Mouse (Mus musculus): ENCODE measurements around the gene Selenos. TPM values are rescaled to one million over a fixed set of nuclear protein-coding genes. Genes with fewer than 3 reads are reported as not detected.

Gene Selenos
- polyA plus RNA-seq, 1 experiment from 2014 or later, result 90.7 TPM

DNA sequence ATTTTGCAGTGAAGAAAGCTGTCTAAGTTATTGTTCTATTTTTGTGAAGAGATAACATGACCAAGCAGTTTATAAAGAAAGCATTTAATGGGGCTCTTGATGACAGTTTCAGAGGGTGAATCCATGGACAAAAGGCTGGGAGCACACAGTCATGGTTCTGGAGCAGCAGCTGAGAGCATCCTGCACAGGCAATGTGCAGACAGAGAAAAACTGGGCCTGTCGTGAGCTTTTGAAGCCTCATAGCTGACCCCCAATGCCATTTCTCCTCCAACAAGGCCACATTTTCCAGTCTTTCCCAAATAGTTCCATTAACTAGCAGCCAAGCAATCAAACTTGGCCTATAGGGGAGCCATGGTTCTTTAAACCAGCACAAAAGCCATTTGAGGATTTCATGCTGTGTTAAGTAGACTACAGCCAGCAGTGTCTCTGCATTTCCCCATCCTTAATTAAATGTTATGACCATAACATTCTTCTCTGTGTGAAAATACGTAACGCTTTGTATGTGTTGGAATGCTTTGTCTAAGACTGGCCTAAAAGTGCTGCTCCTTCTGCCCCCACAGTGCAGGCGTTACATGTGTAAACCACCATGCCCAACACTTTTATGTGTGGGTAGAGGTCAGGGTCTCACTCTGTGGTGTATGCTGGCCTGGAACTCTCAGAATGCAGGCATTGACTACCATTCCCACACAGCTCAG is 48.6 kb downstream of the Selenos start:
- WGBS, result 33% methylated on average over 4 of the region's 4 CpGs
- ATAC-seq (ENCODE audit: low FRiP score, low read depth), result peak; percentile 63
- Histone ChIP-seq H3K36me3 (peaks cover 20% of the 10 kb centered on the region; the same call in 1 of the 2 replicates), H3K27me3 (no peaks in the 10 kb centered on the region), H3K9ac (no peak overlapping the region), H3K4me2 (no peak overlapping the region), H3K4me3 (no peak overlapping the region), H3K4me1 (replicated peaks) (peaks cover 26% of the 10 kb centered on the region), H3K27ac (replicated peaks) (no peak overlapping the region), H3K9me3 (no peaks in the 10 kb centered on the region)

DNA sequence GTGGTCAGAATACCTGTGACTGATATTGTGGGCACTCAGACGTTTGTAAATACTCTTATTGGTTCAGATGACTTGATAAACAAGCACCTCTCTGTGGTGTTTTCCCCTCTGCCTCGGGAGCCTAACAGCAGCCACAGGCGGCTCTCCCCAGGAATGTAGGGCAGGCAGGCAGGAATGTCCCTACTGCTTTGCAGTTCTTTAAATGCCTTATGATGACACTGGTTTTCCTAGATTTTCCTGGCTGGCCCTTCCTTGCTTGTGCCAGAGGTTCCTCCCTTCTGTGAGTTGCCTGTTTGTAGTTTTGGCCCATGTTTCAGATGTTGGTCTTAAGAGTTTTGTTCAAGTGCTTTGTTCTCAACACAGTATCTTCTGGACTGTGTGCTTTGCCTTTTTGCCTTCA is 49.4 kb downstream of the Selenos start:
- Histone ChIP-seq H3K27me3 (no peaks in the 10 kb centered on the region), H3K36me3 (peaks cover 20% of the 10 kb centered on the region; the same call in 1 of the 2 replicates), H3K4me1 (replicated peaks) (peaks cover 26% of the 10 kb centered on the region), H3K4me3 (no peak overlapping the region), H3K9me3 (no peaks in the 10 kb centered on the region), H3K27ac (replicated peaks) (no peak overlapping the region), H3K9ac (no peak overlapping the region), H3K4me2 (no peak overlapping the region)
- 45% methylated on average over 3 of the region's 3 CpGs for WGBS
- ATAC-seq (ENCODE audit: low FRiP score, low read depth), result no peak

DNA sequence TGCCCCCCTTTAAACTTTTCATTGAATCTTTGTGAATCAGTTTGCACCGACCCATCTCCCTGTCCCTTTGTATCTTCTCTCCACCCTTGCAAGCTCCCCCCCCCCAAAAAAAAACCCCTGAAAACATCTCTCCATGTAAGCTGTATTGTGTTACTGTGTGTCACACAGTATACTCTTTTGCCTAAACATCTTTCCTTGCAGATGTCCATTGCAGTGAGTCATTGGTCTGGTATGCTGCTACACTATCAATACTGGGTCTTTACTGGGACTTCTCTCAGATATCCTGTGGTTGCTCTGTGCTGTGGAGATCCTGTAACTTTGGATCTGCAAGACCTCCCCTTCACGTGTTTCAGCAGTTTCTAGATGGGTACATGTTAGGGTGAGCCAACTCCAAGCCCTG is 50.8 kb downstream of the Selenos start:
- no peaks in the 10 kb centered on the region for H3K9me3 ChIP-seq
- H3K36me3 ChIP-seq, result peaks cover 18% of the 10 kb centered on the region; the same call in 1 of the 2 replicates
- H3K4me2 ChIP-seq, result no peak overlapping the region
- 90% methylated on average over 2 of the region's 2 CpGs for WGBS
- H3K4me1 ChIP-seq (replicated peaks), result peaks cover 31% of the 10 kb centered on the region
- no peak overlapping the region for H3K9ac ChIP-seq
- ATAC-seq (ENCODE audit: low FRiP score, low read depth), result no peak
- no peak overlapping the region for H3K27ac ChIP-seq (replicated peaks)
- H3K27me3 ChIP-seq, result no peaks in the 10 kb centered on the region
- H3K4me3 ChIP-seq, result no peak overlapping the region

DNA sequence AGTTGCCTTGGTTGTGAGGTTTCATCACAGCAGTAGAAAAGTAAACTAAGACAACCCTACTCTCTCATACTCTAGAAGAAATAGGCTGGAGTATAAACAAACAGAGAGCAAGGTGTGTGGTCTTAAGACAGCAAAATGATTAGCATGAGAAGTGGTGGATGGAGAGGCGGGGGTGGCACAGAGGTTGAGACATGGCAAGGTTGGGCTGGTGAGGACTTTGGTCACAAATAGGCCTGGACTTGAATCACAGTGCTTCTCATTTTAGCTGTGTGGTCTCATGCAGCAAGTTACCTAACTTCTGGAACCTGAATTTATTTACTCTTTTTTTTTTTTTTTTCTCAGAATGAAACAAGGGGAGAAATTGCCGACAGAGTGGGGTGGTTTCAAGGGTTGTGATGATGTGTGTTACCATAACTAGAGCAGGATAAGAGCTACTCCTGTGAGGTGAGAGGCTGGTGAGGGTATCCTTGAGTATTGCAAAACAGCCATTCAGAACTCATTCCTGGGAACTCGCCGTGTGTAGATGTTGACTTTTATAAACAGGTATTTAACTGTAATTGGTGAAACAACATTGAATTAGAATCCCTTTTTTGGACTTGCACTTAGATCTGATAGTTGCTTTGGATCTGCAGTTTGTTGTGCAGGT is 52.5 kb downstream of the Selenos start:
- H3K4me3 ChIP-seq, result no peak overlapping the region
- ATAC-seq (ENCODE audit: low FRiP score, low read depth), result no peak
- no peak overlapping the region for H3K27ac ChIP-seq (replicated peaks)
- peaks cover 38% of the 10 kb centered on the region for H3K4me1 ChIP-seq (replicated peaks)
- 0 out of 2 replicates have a peak, but pooled peaks cover 4% of the 10 kb centered on the region for H3K36me3 ChIP-seq
- H3K9ac ChIP-seq, result no peak overlapping the region
- WGBS, result 90% methylated on average over 4 of the region's 4 CpGs
- H3K4me2 ChIP-seq, result no peak overlapping the region
- H3K27me3 ChIP-seq, result no peaks in the 10 kb centered on the region
- no peaks in the 10 kb centered on the region for H3K9me3 ChIP-seq

DNA sequence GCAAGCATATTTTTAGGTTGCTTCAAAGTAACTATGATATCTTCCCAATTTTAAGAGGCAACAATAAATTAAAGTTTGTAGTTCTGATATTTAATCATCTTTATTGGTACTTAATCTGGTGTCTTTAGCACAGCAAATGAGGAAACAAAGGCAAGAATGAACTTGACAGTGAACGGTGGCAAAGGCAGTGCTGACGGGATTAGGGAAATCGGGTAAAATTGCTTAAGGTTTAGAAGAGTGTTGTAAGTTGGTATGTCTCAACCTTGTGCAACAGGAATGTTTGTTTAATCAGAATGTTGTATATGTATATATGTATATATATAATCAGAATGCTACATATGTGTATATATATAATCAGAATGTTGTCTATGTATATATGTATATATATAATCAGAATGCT is 54.7 kb downstream of the Selenos start:
- Histone ChIP-seq H3K36me3 (0 out of 2 replicates have a peak, but pooled peaks cover 4% of the 10 kb centered on the region), H3K4me2 (no peak overlapping the region)

DNA sequence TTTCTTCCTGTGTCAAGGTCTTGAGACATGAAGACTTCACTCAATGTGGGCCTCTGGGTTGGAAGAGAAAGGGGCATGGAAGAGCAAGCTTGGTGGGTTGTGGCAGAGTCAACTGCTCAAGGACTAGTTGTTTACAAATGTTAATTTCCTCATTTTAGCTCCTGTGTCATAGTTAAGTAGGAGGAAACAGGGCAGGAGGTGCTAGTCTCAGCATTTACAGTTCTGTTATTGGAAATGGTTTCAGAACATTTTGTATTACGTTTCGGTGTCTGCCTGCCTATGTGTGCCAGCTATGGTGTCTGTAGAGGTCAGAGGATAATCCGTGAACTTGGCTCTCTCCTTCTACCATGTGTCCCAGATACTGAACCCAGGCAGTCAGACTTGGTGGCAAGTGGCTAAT is 56.2 kb downstream of the Selenos start:
- no peak overlapping the region for H3K9ac ChIP-seq
- 93% methylated on average over 3 of the region's 3 CpGs for WGBS
- ATAC-seq (ENCODE audit: low FRiP score, low read depth), result no peak

More for the DNA sequence above, 54.7 kb downstream of the Selenos start:
- H3K4me3 ChIP-seq, result no peak overlapping the region
- no peak overlapping the region for H3K9ac ChIP-seq
- H3K27ac ChIP-seq (replicated peaks), result no peak overlapping the region
- WGBS, result 95% methylated on average over 3 of the region's 3 CpGs
- no peak for ATAC-seq (ENCODE audit: low FRiP score, low read depth)
- H3K4me1 ChIP-seq (replicated peaks), result peaks cover 34% of the 10 kb centered on the region
- no peaks in the 10 kb centered on the region for H3K9me3 ChIP-seq
- no peaks in the 10 kb centered on the region for H3K27me3 ChIP-seq

DNA sequence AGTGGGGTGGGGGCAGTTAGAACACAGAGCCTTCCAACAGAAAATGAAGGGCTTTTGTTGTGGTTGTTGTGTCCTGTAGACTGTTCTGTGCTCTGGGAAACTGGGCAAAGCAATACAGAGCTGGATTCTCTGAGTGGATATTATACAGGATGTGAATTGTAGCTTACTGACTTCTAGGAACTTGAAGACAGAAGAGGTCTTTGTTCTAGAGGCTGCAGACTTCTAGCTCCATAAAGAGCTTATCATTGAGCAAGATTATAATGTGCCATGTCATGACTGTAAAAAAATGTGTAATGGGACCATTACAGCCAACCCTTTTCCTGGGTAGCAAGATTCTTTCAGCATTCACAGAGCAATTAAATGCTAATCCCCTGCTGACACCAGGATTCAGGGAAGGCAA is 56.7 kb downstream of the Selenos start:
- H3K27me3 ChIP-seq, result no peaks in the 10 kb centered on the region
- H3K4me1 ChIP-seq (replicated peaks), result peaks cover 48% of the 10 kb centered on the region
- no peak overlapping the region for H3K4me2 ChIP-seq
- no peak overlapping the region for H3K4me3 ChIP-seq
- H3K9ac ChIP-seq, result no peak overlapping the region
- ATAC-seq (ENCODE audit: low FRiP score, low read depth), result no peak
- H3K9me3 ChIP-seq, result no peaks in the 10 kb centered on the region
- H3K27ac ChIP-seq (replicated peaks), result 0 out of 2 replicates have a peak overlapping the region, but pooled peaks have one; percentile 18
- H3K36me3 ChIP-seq, result no peaks in the 10 kb centered on the region

More for the DNA sequence above, 56.2 kb downstream of the Selenos start:
- Histone ChIP-seq H3K4me3 (no peak overlapping the region), H3K36me3 (no peaks in the 10 kb centered on the region), H3K27me3 (no peaks in the 10 kb centered on the region), H3K9me3 (no peaks in the 10 kb centered on the region), H3K4me1 (replicated peaks) (peaks cover 42% of the 10 kb centered on the region), H3K4me2 (no peak overlapping the region), H3K27ac (replicated peaks) (0 out of 2 replicates have a peak overlapping the region, but pooled peaks have one; percentile 18)

DNA sequence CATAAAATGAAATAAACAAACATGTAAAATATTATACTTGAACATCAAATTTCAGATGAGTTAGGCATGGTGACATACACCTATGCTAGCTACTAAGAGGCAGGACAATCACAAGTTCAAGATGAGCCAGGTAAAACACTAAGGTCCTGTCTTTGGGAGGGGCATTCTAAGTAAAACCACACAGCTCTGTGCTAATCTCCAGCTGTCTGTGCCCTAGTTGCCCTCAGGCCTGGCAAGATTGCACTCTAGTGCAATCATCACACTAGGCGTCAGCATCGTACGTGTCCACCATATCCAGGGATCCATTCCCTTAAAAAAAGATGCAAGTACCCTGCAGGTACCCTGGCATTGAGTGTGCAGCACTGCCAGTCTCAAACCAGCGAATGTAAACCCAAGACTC is 57.9 kb downstream of the Selenos start:
- peaks cover 59% of the 10 kb centered on the region for H3K4me1 ChIP-seq (replicated peaks)
- no peaks in the 10 kb centered on the region for H3K9me3 ChIP-seq
- H3K4me2 ChIP-seq, result no peak overlapping the region
- H3K27me3 ChIP-seq, result no peaks in the 10 kb centered on the region
- no peak for ATAC-seq (ENCODE audit: low FRiP score, low read depth)
- WGBS, result 82% methylated on average over 4 of the region's 4 CpGs
- no peak overlapping the region for H3K9ac ChIP-seq
- H3K4me3 ChIP-seq, result no peak overlapping the region
- no peak overlapping the region for H3K27ac ChIP-seq (replicated peaks)
- H3K36me3 ChIP-seq, result no peaks in the 10 kb centered on the region

DNA sequence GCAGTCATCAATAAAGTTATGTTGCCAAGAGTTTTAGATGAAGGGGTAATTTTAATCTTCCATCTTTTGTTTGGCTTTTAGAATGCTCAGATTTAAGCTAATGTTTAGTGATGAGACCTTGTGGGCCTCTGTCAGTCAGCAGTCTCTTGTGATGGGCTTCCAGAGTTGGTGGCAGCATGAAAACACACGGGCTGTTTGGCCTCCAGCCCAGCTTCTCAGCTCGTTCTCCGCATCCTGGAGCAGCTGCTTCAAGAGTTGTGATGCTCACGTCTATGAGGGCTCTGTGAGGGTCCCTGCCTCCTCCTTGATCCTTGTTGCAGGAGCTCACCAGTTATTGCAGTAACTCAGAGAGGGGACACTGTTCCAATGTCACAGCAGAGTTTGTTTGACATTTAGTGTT is 58.9 kb downstream of the Selenos start:
- H3K4me1 ChIP-seq (replicated peaks), result peaks cover 65% of the 10 kb centered on the region
- ATAC-seq (ENCODE audit: low FRiP score, low read depth), result no peak
- H3K27ac ChIP-seq (replicated peaks), result no peak overlapping the region
- H3K4me3 ChIP-seq, result no peak overlapping the region
- H3K27me3 ChIP-seq, result no peaks in the 10 kb centered on the region
- H3K4me2 ChIP-seq, result no peak overlapping the region
- 37% methylated on average over 4 of the region's 4 CpGs for WGBS
- no peaks in the 10 kb centered on the region for H3K36me3 ChIP-seq
- H3K9ac ChIP-seq, result no peak overlapping the region
- H3K9me3 ChIP-seq, result no peaks in the 10 kb centered on the region

DNA sequence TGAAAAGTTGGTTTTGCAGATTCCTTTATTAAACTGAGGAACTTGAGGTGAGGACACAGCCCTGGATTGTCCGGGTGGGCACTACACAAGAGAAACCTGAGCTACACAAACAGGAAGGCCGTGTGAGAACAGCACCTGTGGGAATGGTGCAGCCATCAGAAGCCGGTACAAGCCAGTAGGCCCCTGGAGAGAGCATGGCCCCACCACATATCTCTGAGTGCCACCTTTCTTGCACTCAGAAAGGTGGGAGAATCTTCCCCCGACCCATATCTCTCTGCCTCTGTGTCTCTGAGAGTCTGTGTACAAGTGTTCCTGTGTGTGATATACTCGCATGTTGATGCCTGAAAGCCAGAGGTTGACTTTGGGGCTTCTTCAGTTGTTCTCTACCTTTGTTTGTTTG is 59.4 kb downstream of the Selenos start:
- 90% methylated on average over 5 of the region's 5 CpGs for WGBS

More for the DNA sequence above, 59.4 kb downstream of the Selenos start:
- no peak overlapping the region for H3K4me3 ChIP-seq
- no peaks in the 10 kb centered on the region for H3K27me3 ChIP-seq
- ATAC-seq (ENCODE audit: low FRiP score, low read depth), result no peak
- H3K9ac ChIP-seq, result no peak overlapping the region
- no peaks in the 10 kb centered on the region for H3K36me3 ChIP-seq
- no peak overlapping the region for H3K4me2 ChIP-seq
- peaks cover 70% of the 10 kb centered on the region for H3K4me1 ChIP-seq (replicated peaks)
- H3K9me3 ChIP-seq, result no peaks in the 10 kb centered on the region
- no peak overlapping the region for H3K27ac ChIP-seq (replicated peaks)
